Mouse (Mus musculus) C2C12 (cell line): ENCODE measurements around the gene Mgat2.
"Not testable (repeated sequence)": the region's sequence is repeated elsewhere in the genome, so short reads cannot be mapped to it uniquely, and the experiment has no call there.

Experiments
- CEBPB ChIP-seq: IDR thresholded peaks from one replicate; pipeline ENCODE4 v1.6.1; 2011; ENCODE audit warnings: low read depth, mild to moderate bottlenecking, control low read depth, moderate library complexity
- CTCF ChIP-seq: IDR thresholded peaks from one replicate; pipeline ENCODE4 v1.5.1; 2011; ENCODE audit not compliant: control insufficient read depth, insufficient read depth, insufficient read length
- FOSL1 ChIP-seq: IDR thresholded peaks from one replicate; pipeline ENCODE4 v1.8.0; 2011; ENCODE audit warnings: mild to moderate bottlenecking, low read length; ENCODE audit not compliant: poor library complexity, insufficient read depth, severe bottlenecking
- MAX ChIP-seq: IDR thresholded peaks from one replicate; pipeline ENCODE4 v1.6.1; 2011; ENCODE audit warnings: mild to moderate bottlenecking, control low read depth
- MYOD1 ChIP-seq: IDR thresholded peaks from one replicate; pipeline ENCODE4 v1.6.1; 2011; ENCODE audit warnings: low read depth; ENCODE audit not compliant: control insufficient read depth, insufficient read length
- USF1 ChIP-seq: IDR thresholded peaks from one replicate; pipeline ENCODE4 v1.6.1; 2011; ENCODE audit warnings: low read depth, mild to moderate bottlenecking, control low read depth, moderate library complexity

- not testable (repeated sequence) for TF ChIP-seq MAX, CTCF, MYOD1, FOSL1, CEBPB, USF1
Measured at GRCm38 (mm10) chr12:69166861-69167581, 16.9 kb upstream of the Mgat2 start.
